ENCODE assay signal across 9 mouse cellular contexts in the genomic region with DNA sequence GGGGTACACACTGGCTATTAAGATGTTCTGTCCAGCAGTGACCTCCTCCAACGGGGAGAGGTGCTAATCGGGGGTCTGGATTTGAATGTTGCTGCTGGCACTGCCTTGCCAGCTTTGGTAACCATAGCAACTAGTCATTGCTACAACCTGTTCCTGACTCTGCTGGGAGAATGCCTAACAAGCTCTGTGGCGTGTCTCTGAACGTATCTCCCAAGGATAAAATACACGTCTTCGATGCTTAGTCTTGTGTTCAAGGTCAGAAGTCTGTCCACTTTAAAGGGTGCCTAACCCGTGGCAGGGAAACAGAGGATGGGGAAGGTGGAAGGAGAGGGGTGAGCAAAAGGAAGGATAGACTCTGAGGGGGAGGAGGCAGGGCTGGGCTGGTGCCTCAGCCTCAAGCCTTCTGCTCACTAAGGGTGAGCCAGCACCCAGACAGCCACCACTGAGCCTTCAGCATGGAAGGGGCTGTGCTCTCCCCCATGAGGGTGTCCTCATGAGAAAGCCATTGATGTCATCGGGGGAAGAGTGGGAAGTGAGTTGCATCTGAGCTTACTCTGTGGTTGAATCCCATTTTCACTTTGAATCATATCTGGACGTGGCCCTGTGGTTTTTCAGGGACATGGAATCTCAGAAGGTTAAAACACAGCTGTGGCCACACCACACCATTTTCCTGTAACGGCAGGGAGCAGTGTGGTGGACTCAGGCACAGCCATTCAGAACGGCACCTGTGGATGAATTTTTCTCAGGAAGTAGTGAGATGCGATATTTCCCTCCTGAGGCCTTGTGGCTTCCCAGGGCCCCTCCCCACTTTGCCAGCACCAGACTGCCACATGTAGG.
DNase-seq lines count a peak whose midpoint lies in the region; TF ChIP-seq lines count a peak whose summit lies in the region.
"Had no signal": no experiment of that assay in that cellular context is flagged by ENCODE, and none has a peak within 500 bp of the region (broad histone marks: within the 10 kb centered on the region; RNA-seq: fewer than 3 reads in every experiment).

No protein-coding gene starts in this region.

- no peak for TF ChIP-seq CTCF in brain, embryonic 14.5 days (IDR thresholded peaks at IDR 0.05; ENCODE audit: borderline replicate concordance, extremely low read depth, insufficient read depth, insufficient read length)

- intact Hi-C loops in left cerebral cortex, postnatal 36 days (cut with DNase I): no loop called here

- peak; percentile 42 for DNase-seq in layer of hippocampus, adult 11-12 months (ENCODE audit: low spot score)
- no peak for DNase-seq in layer of hippocampus, adult 9-10 months (ENCODE audit: low spot score)
- peak; percentile 42 for DNase-seq in 3T3-L1 (ENCODE audit: low read depth, low spot score)
- peak; percentile 79 for DNase-seq in brain, embryonic 14.5 days (ENCODE audit: low read depth)
- peak; percentile 24 to 30 for DNase-seq in left cerebral cortex, postnatal 36 days (ENCODE audit: low spot score in 2 of 2)
- DNase-seq in ovary, adult 18-20 months (ENCODE audit: low spot score): no peak
- no peak for DNase-seq in cerebellum, adult 9-11 months
- DNase-seq: lung, adult 18-20 months; thymus, postnatal 25 days had no signal

- no peak for TF ChIP-seq POLR2A in brain, embryonic 14.5 days (IDR thresholded peaks at IDR 0.05; ENCODE audit: borderline replicate concordance, extremely low read depth, insufficient read depth, insufficient read length, poor library complexity, severe bottlenecking)

Comparison
In these comparisons a context has a peak if more than half of its experiments do, and no peak if none do; other contexts are left out.
1. DNase-seq: peak in layer of hippocampus, adult 11-12 months (single experiment), 3T3-L1 (single experiment), brain, embryonic 14.5 days (single experiment) and left cerebral cortex, postnatal 36 days (2 of 2); none in layer of hippocampus, adult 9-10 months (single experiment), ovary, adult 18-20 months (single experiment) and cerebellum, adult 9-11 months (single experiment).